Mouse (Mus musculus): Measurements from ENCODE around the gene Zfp786.

Gene Zfp786

DNA sequence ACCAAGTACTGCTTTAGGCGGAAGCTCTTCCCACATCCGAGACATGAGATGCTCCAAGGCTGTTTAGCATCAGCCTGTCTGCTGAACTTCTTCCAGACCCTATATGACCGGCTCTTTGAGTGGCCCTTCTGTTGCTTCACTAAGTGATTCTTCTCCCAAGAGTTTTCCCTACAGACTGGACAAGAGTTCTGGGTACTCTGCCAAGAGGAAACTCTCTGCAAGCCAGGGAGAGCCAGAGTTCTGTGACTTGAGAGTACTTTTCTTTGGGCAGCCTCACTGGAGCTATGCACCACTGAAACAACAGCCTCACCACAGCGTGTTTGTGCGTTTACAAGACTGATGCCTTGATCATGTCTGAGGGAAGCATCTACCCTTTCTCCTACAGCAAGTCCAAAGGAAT, 9.4 kb downstream of the Zfp786 start:
- no peak for DNase-seq (ENCODE audit: low spot score in 2 of 2)

GRCm38 (mm10) chr6:47819626-47820325, 10.9 kb downstream of the Zfp786 start:
- DNase-seq (ENCODE audit: low spot score in 2 of 2): no peak

- DNase-seq (ENCODE audit: low spot score in 2 of 2): no peak
Observed at GRCm38 (mm10) chr6:47818721-47819120, 11.9 kb downstream of the Zfp786 start.

DNA sequence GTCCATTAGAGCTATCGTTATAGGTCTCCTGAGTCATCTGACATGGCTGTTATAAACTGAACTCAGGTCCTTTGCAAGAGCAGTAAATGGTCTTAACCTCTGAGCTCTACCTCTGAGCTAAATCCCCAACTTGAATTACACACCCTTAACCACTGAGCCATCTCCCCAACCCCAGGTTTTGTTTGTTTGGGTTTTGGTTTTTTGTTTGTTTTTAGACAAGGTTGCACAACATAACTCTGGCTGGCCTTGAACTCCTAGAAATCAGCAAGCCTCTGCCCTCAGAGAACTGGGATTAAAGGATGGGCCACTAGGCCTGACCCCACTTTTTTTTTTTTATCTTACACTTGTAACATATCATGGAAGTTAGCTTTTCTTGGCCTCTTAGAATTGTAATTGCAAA, 14.5 kb downstream of the Zfp786 start:
- DNase-seq (ENCODE audit: low spot score in 2 of 2): no peak

DNA sequence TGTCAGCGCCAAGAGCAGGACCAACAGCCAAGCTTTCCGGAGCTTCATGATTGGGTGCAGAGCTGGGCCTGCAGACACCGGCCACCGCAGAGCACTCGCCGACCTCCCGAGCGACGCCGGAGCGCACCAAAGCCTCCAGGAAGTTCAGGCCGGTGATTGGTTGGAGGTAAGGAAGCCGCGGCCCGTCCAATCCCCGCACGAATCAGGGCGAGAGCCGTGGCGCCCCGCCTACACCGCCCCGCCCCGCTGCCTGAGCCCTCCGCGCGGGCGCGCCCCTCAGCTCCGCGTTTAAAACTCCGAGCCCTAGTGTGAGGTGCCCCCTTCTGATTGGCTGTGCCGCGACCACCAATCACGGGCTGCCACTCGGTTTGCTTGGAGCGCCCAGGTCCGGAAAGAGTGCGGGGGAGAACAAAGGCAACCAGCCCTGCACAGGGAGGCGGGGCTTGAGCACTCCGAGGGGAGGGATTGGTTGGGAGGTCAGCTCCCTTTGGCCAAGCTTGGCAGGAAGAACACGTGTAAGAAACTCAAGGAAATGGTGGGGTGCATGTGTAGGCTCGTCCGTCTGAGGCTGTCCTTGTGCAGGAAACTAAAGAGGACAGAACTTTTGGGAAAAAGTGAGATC, 17.3 kb downstream of the Zfp786 start, which contains the start of gene Pdia4:
Gene Pdia4, minus strand, starts transcription at position 174 of the 622 bp plus-strand sequence.
- DNase-seq (ENCODE audit: low spot score in 2 of 2): peak; percentile 91 to 97

- no peak for DNase-seq (ENCODE audit: low spot score in 2 of 2)
Observed at GRCm38 (mm10) chr6:47812271-47812915, 18.3 kb downstream of the Zfp786 start.

- no peak for DNase-seq (ENCODE audit: low spot score in 2 of 2)
Observed at GRCm38 (mm10) chr6:47811324-47811723, 19.3 kb downstream of the Zfp786 start.

GRCm38 (mm10) chr6:47810181-47810580, 20.5 kb downstream of the Zfp786 start:
- no peak for DNase-seq (ENCODE audit: low spot score in 2 of 2)

- DNase-seq (ENCODE audit: low spot score in 2 of 2): no peak
Observed at GRCm38 (mm10) chr6:47809053-47809452, 21.6 kb downstream of the Zfp786 start.

DNA sequence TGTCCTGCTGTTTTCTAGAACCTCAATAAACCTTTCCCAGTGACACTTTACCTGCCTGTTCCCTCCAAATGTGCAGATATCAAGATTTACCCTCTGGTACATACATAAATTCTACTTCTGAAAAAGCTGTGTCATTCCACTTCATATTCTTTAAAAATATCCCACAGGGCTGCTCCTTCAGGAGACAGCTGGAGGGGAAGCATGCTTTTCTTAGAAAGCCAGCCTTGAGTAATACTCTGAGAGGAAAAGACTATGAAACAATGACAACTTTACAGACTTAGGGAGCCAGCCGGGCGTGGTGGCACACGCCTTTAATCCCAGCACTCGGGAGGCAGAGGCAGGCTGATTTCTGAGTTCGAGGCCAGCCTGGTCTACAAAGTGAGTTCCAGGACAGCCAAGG, 22.1 kb downstream of the Zfp786 start:
- DNase-seq (ENCODE audit: low spot score in 2 of 2): no peak

- no peak for DNase-seq (ENCODE audit: low spot score in 2 of 2)
Observed at GRCm38 (mm10) chr6:47807419-47807818, 23.2 kb downstream of the Zfp786 start.

DNA sequence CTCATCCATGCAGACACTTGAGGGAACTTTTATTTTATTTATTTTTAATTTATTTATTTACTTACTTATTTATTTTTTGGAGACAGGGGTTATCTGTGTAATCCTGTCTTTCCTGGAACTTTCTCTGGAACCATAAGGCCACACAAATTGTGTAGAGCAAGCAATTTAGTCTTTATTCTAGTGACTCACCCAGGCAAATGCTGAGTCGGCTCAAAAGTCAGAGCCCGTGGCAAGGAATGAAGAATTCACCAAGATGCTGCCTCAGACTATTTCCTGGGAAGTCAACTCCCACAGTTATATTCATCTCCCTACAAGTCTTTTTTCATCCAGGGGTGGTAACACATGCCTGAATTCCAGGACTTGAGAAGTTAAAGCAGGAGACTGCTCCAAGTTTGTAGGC, 25.1 kb downstream of the Zfp786 start:
- no peak for DNase-seq (ENCODE audit: low spot score in 2 of 2)

DNA sequence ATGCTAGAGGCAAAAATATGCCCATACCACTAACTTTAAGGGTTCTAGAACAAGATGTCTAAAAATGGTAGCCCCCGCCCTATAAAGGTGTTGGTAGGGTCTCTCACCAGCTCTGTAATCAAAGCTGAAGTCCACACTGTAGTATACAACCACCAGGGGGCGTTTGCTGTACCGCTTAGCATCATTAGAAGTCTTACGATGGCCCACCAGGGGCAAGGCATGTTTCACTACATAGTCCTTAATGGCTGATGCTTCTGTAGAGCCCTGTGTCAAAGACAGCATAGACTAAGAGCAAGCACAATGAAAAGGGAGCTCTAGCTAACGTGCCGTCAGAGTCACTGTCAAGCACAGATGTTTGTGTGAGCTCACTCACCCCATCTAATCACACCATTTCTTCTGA, 31.6 kb downstream of the Zfp786 start:
- peak; percentile 35 to 71 for DNase-seq (ENCODE audit: low spot score in 2 of 2)

- peak in 1 of 2 experiments; percentile 50 for DNase-seq (ENCODE audit: low spot score in 2 of 2)
Observed at GRCm38 (mm10) chr6:47794106-47794830, 36.4 kb downstream of the Zfp786 start.

DNA sequence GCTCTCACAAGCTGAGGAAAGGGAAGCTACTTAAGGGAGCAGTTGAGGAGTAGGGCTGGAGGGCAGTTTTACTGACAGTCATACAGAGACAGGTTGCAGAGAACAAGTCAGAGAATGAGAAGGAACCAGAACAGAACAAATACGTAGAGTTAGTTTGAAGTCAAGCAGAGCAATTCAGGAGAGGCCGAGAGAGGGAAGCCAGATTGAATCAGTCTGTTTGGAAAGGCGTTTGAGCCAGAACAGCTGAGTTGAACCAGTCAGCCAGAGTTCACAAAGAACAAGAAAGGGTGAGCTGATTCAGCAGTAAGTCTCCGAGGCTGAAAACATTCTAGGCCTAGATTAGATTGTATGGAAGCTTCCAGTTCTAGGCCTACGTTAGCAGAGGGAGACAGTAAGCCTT, 37.4 kb downstream of the Zfp786 start:
- DNase-seq (ENCODE audit: low spot score in 2 of 2): no peak

GRCm38 (mm10) chr6:47792533-47792932, 38.1 kb downstream of the Zfp786 start:
- no peak for DNase-seq (ENCODE audit: low spot score in 2 of 2)

- peak in 1 of 2 experiments; percentile 66 for DNase-seq (ENCODE audit: low spot score in 2 of 2)
Observed at GRCm38 (mm10) chr6:47790745-47791144, 39.9 kb downstream of the Zfp786 start.

DNA sequence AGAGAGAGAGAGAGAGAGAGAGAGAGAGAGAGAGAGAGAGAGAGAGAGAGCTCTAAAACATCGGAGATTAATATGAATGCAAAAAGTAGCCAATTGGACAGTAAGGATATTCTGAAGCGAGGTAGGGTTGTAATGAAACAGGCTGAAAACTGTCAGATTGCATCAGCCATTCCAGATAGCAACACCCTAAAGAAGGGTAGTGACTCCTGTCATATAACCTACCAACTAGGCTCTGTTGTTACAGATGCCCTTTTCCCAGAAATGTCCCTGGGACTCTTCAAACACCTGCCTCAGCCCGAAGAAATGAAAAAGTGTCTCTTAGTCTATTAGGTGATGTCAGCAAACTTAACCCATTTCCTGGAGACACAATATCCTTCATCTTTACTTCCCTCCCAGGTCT, 41.8 kb downstream of the Zfp786 start:
- no peak for DNase-seq (ENCODE audit: low spot score in 2 of 2)

- DNase-seq (ENCODE audit: low spot score in 2 of 2): peak; percentile 63 to 72
Observed at GRCm38 (mm10) chr6:47787941-47788736, 42.5 kb downstream of the Zfp786 start.

DNA sequence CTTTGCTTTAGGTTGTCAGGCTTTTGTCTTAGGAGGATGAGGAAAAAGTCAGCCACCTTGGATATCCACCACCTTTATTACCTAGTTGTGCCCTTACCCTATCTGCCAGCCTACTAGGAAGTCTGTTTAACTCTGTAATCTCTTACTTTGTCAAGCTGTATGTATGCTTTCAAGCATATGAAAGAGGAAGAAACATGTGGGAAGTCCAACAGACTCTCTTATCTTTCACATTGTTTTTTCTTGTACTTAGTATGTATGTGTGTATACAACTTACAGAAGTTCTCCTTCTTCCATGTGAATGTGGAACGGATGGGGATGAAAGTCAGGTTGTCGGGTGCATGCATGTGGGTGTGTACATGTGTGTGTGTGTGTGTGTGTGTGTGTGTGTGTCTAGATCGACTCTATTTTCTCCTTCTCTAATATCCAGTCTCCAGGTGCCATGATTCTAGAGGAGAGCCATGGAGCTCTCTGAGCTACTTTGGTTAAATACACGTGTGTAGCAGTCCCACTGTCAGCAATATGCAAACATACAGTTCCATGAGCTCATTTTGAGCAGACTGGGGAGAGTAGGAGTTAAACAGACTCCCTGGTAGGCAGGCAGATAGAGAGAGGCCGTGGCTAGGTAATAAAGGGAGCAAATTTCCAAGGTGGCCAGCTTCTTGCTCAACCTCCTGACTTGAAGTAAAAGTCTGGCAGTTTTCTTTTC, 45.8 kb downstream of the Zfp786 start:
- DNase-seq (ENCODE audit: low spot score in 2 of 2): no peak

All from spleen, postnatal 10 days (tissue).